Mouse (Mus musculus) adrenal gland, adult 10 weeks (tissue): ENCODE measurements around the gene Kpnb1. TPM values are rescaled to one million over a fixed set of nuclear protein-coding genes. Genes with fewer than 3 reads are reported as not detected.

Source experiments
- polyA plus RNA-seq: library from polyadenylated mRNA; stranded (reverse); fragments of 350-450 nt; fragmentation: Illumina TruSeq; extraction: RNeasy Lipid Tissue Mini Kit (QIAGEN cat#74804); gene quantifications from one replicate; pipeline ENCODE4 v1.2.3, GENCODE M21; 2014; ENCODE audit warnings: low read depth, low replicate concordance

Kpnb1 gene
- 141 TPM for polyA plus RNA-seq

GRCm38 (mm10) chr11:97187764-97188642 is at the start of gene Kpnb1:
TSS of gene Kpnb1 (minus strand) at chr11:97187881.

GRCm38 (mm10) chr11:97151343-97151801 is 36.3 kb downstream of the Kpnb1 start, which contains the start of gene Tbkbp1:
TSS of gene Tbkbp1 (minus strand) at chr11:97151495.

GRCm38 (mm10) chr11:97114671-97115601 is 72.7 kb downstream of the Kpnb1 start, which contains the start of gene Tbx21:
TSS of gene Tbx21 (minus strand) at chr11:97115331.

Other genes starting within 250 kb of the Kpnb1 start
- gene Pnpo, start 243.9 kb downstream of the Kpnb1 start, polyA plus RNA-seq, result 11.4 TPM
- 4.9 TPM for gene Sp2, start 204.9 kb downstream of the Kpnb1 start, polyA plus RNA-seq
- not detected for gene Sp6, start 174.5 kb downstream of the Kpnb1 start, polyA plus RNA-seq
- gene Scrn2, start 157.9 kb downstream of the Kpnb1 start, polyA plus RNA-seq, result not detected
- gene Lrrc46, start 146.5 kb downstream of the Kpnb1 start, polyA plus RNA-seq, result not detected
- gene Mrpl10, start 146.3 kb downstream of the Kpnb1 start, polyA plus RNA-seq, result 28.6 TPM
- not detected for gene Osbpl7, start 137.3 kb downstream of the Kpnb1 start, polyA plus RNA-seq
- gene Tbx21, start 72.5 kb downstream of the Kpnb1 start, polyA plus RNA-seq, result not detected
- gene Tbkbp1, start 36.4 kb downstream of the Kpnb1 start, polyA plus RNA-seq, result 0.41 TPM
- gene Npepps, start 92.8 kb upstream of the Kpnb1 start, polyA plus RNA-seq, result 140 TPM
- 33.5 TPM for gene Mrpl45, start 127.8 kb upstream of the Kpnb1 start, polyA plus RNA-seq
- gene Gpr179, start 164.2 kb upstream of the Kpnb1 start, polyA plus RNA-seq, result 0.17 TPM
- gene Socs7, start 174.7 kb upstream of the Kpnb1 start, polyA plus RNA-seq, result 11.1 TPM
- gene Arhgap23, start 227.7 kb upstream of the Kpnb1 start, polyA plus RNA-seq, result 10.8 TPM